Mouse (Mus musculus) forebrain, embryonic 13.5 days (tissue): ENCODE data around the gene Epha1. TPM values are rescaled to one million over a fixed set of nuclear protein-coding genes. Genes with fewer than 3 reads are reported as not detected.
A peak's percentile ranks its signal among the peaks of the same experiment; 100 is the strongest.

Source experiments
- ATAC-seq: fragments of 200-750 bp; cut with Nextera tagmentation; 2 replicates; pipeline ENCODE4 v1.8.0; 2017
- H3K27ac ChIP-seq: fragments of 300-500 bp; sonication (generic); 2 replicates; pipeline ENCODE4 v1.5.1; 2015; ENCODE audit warnings: inconsistent platforms, mild to moderate bottlenecking, moderate library complexity
- H3K27me3 ChIP-seq: fragments of 300-500 bp; sonication (generic); 2 replicates; pipeline ENCODE4 v1.6.1; 2015; ENCODE audit warnings: mild to moderate bottlenecking, inconsistent platforms
- H3K36me3 ChIP-seq: fragments of 300-500 bp; sonication (generic); 2 replicates; pipeline ENCODE4 v1.6.1; 2015; ENCODE audit warnings: mild to moderate bottlenecking, inconsistent platforms; ENCODE audit not compliant: poor library complexity, severe bottlenecking
- H3K4me1 ChIP-seq: fragments of 300-500 bp; sonication (generic); 2 replicates; pipeline ENCODE4 v1.6.1; 2015; ENCODE audit warnings: inconsistent platforms
- H3K4me2 ChIP-seq: fragments of 300-500 bp; sonication (generic); 2 replicates; pipeline ENCODE4 v1.6.1; 2015; ENCODE audit warnings: inconsistent platforms, mild to moderate bottlenecking, moderate library complexity
- H3K4me3 ChIP-seq: fragments of 300-500 bp; sonication (generic); 2 replicates; pipeline ENCODE4 v1.5.1; 2015; ENCODE audit warnings: mild to moderate bottlenecking, inconsistent platforms
- H3K9ac ChIP-seq: fragments of 300-500 bp; sonication (generic); 2 replicates; pipeline ENCODE4 v1.6.1; 2015; ENCODE audit warnings: mild to moderate bottlenecking, inconsistent platforms
- H3K9me3 ChIP-seq: fragments of 300-500 bp; sonication (generic); replicated peaks from 2 replicates; pipeline ENCODE4 v1.6.1; 2016; ENCODE audit warnings: inconsistent platforms
- WGBS: fragments of 180-500 bp; shearing (Covaris S2); methylation state at CpG from one replicate; pipeline ENCODE4 v1.1.7; 2015; 5-methylcytosine and 5-hydroxymethylcytosine counted together
- polyA plus RNA-seq: library from polyadenylated mRNA; unstranded; fragments of >200 nt; fragmentation: Nextera tagmentation; extraction: Ambion mirVana; gene quantifications from 2 replicates; pipeline ENCODE4 v1.2.1, GENCODE M21; 2015

Epha1 gene
- polyA plus RNA-seq, 1 experiment from 2014 or later = 0.28 TPM

DNA sequence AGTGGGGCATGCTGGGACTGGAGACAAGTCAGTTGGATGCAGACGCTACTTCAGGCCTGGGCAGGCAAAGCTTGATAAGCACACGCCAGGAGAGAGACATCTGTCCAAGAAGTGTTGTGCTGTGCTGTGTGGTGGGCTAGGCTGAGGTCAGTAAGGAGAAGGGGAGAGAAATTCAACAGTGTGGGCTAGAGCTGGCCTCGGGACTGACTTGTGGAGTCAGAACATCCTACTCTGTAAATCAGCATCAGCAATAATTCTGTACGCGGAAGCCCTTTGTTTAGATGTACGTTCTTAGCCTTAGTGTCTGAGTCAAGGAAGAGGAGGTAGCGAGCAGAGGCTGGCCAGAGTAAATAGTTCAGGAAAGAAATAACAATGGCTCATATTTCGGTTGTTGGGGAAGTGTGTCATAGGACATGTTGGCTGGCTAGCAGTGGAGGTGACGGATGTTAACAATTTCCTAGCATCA lies 8.9 kb upstream of the Epha1 start:
- no peak for ATAC-seq
- no peak overlapping the region for H3K4me2 ChIP-seq
- no peaks in the 10 kb centered on the region for H3K4me1 ChIP-seq
- no peaks in the 10 kb centered on the region for H3K36me3 ChIP-seq
- 81% methylated on average over 9 of the region's 9 CpGs for WGBS
- no peak overlapping the region for H3K4me3 ChIP-seq
- H3K9ac ChIP-seq = no peak overlapping the region
- no peaks in the 10 kb centered on the region for H3K9me3 ChIP-seq
- no peaks in the 10 kb centered on the region for H3K27me3 ChIP-seq
- H3K27ac ChIP-seq = no peak overlapping the region

DNA sequence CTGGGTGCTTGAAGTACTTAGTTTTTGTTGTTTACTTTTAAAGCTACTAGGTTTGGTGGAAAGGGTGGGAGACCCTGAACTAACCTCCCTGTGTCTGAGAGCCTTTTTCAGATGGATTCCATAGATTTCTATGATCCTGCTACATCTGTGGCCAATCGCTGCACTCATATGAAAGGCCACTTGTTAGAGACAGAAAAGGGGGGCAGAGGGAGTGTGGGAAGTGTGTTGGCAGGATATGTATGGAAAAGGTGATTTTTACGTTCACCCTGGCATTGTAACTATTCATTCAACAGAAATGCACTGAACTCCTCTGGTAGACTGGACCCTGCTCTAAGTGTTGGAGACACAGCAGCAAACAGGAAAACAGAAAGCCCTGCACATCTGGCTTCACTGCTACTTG lies 8.2 kb upstream of the Epha1 start:
- H3K4me2 ChIP-seq = no peak overlapping the region
- H3K36me3 ChIP-seq = no peaks in the 10 kb centered on the region
- WGBS = 20% methylated on average over 2 of the region's 2 CpGs
- no peak overlapping the region for H3K27ac ChIP-seq
- no peak for ATAC-seq
- H3K27me3 ChIP-seq = no peaks in the 10 kb centered on the region
- no peak overlapping the region for H3K9ac ChIP-seq
- H3K9me3 ChIP-seq = no peaks in the 10 kb centered on the region
- no peaks in the 10 kb centered on the region for H3K4me1 ChIP-seq
- no peak overlapping the region for H3K4me3 ChIP-seq

- Histone ChIP-seq H3K4me3 (no peak overlapping the region), H3K9me3 (no peaks in the 10 kb centered on the region), H3K4me2 (peak overlapping the region; percentile 28; the same call in 1 of the 2 replicates), H3K36me3 (no peaks in the 10 kb centered on the region), H3K27ac (no peak overlapping the region), H3K9ac (no peak overlapping the region), H3K27me3 (no peaks in the 10 kb centered on the region), H3K4me1 (no peaks in the 10 kb centered on the region)
- WGBS = under 1% methylated on average over 8 of the region's 8 CpGs
- peak; percentile 65 for ATAC-seq
Observed at GRCm38 (mm10) chr6:42380416-42381144, 7.5 kb upstream of the Epha1 start.

DNA sequence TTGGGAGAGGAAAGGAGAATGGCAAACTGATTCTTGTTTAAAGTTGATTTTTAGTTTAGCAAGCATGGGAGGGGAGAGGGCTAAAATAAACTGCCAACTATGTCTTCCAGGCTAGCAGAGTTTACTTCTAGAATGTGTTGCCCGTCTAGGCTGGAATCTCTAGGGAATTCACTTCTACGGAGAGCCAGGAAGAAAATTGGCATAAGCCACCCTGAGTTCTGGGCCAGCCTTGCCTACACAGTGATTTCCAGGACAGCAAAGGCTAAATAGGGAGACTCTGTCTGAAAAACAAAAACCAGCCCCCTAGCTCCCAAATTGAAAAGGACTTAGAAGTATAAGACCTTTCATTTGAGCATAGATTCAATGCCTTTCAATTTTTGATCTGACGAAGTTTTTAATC lies 6.5 kb upstream of the Epha1 start:
- Histone ChIP-seq H3K4me2 (no peak overlapping the region), H3K9ac (no peak overlapping the region), H3K4me1 (no peaks in the 10 kb centered on the region), H3K27ac (no peak overlapping the region), H3K4me3 (no peak overlapping the region), H3K36me3 (no peaks in the 10 kb centered on the region), H3K27me3 (no peaks in the 10 kb centered on the region), H3K9me3 (no peaks in the 10 kb centered on the region)
- WGBS = 47% methylated on average over 3 of the region's 3 CpGs
- no peak for ATAC-seq

DNA sequence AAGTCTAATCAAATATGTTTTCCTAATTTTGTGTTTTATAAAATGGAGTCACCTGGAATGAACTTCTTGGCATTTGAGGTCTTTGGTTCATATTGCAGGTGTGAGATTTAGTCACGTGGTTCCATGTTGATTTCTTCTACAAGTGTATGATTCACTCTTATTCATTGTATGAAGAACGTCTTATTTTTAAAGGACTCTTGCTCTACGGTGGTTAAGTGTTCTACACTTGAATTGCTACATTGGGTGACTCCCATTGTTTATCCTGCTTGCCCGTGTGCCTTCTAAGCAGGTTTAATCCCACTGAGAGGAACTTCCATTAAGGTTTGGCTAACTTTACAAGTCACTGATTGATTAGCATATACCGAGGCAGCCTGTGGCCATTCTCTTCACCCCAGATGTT lies 4.2 kb upstream of the Epha1 start:
- Histone ChIP-seq H3K9ac (no peak overlapping the region), H3K27ac (no peak overlapping the region), H3K4me3 (no peak overlapping the region), H3K4me2 (no peak overlapping the region), H3K9me3 (no peaks in the 10 kb centered on the region), H3K36me3 (no peaks in the 10 kb centered on the region), H3K4me1 (peaks cover 14% of the 10 kb centered on the region), H3K27me3 (peaks cover 9% of the 10 kb centered on the region; the same call in 1 of the 2 replicates)
- ATAC-seq = no peak
- 68% methylated on average over 5 of the region's 5 CpGs for WGBS

GRCm38 (mm10) chr6:42376504-42377019 lies 3.5 kb upstream of the Epha1 start:
- 83% methylated on average over 6 of the region's 6 CpGs for WGBS
- no peak overlapping the region for H3K4me3 ChIP-seq
- peaks cover 14% of the 10 kb centered on the region for H3K4me1 ChIP-seq
- peaks cover 15% of the 10 kb centered on the region; the same call in 1 of the 2 replicates for H3K27me3 ChIP-seq
- no peak overlapping the region for H3K4me2 ChIP-seq
- no peak for ATAC-seq
- no peak overlapping the region for H3K9ac ChIP-seq
- H3K27ac ChIP-seq = no peak overlapping the region
- H3K36me3 ChIP-seq = no peaks in the 10 kb centered on the region
- H3K9me3 ChIP-seq = no peaks in the 10 kb centered on the region

- Histone ChIP-seq H3K27me3 (peaks cover 15% of the 10 kb centered on the region; the same call in 1 of the 2 replicates), H3K27ac (no peak overlapping the region), H3K9ac (no peak overlapping the region), H3K4me3 (no peak overlapping the region), H3K4me1 (peaks cover 14% of the 10 kb centered on the region), H3K9me3 (no peaks in the 10 kb centered on the region), H3K36me3 (no peaks in the 10 kb centered on the region), H3K4me2 (no peak overlapping the region)
- ATAC-seq = no peak
- 55% methylated on average over 4 of the region's 4 CpGs for WGBS
Observed at GRCm38 (mm10) chr6:42376016-42376415, 2.9 kb upstream of the Epha1 start.

DNA sequence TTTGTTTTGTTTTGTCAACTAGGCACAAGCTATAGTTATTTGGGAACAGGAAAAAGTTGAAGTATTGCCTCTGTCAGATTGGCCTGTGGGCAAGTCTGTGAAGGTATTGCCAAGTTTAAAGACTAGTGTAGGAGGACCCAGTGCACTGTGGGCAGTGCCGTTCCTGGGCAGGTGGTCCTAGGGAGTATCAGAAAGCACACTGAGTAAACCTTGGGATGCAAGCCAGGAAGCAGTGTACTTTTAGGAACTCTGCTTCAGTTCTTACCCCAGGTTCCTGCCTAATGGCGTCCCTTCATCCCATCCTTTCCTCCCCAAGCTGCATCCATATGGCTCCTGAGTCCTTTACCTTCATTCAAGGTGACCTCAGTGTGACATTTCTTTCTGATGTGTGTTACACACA lies 2.1 kb upstream of the Epha1 start:
- H3K9ac ChIP-seq = no peak overlapping the region
- H3K9me3 ChIP-seq = no peaks in the 10 kb centered on the region
- H3K4me3 ChIP-seq = no peak overlapping the region
- 77% methylated on average over 2 of the region's 2 CpGs for WGBS
- peaks cover 15% of the 10 kb centered on the region for H3K4me1 ChIP-seq
- peaks cover 15% of the 10 kb centered on the region; the same call in 1 of the 2 replicates for H3K27me3 ChIP-seq
- H3K27ac ChIP-seq = no peak overlapping the region
- H3K36me3 ChIP-seq = no peaks in the 10 kb centered on the region
- H3K4me2 ChIP-seq = no peak overlapping the region
- ATAC-seq = no peak

DNA sequence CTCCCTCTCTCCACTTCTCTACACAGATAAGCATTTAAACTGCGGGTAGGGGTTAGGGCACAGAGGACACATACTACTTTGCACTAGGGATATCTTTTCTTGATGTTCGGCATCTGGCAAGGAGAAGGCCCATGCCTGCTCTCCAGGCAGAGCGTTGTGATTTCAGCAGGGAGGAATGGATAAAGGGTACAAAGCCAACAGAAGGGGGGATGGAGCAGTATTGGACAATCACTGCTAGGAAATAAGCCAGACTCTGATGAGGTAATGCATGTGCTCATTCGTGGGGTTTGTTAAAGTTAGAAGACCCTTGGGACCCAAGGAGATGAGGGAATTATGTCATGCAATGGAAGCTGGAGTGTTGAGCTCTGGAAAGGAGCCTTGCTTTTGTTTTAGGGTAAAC lies 1.6 kb upstream of the Epha1 start:
- WGBS = 83% methylated on average over 4 of the region's 4 CpGs
- H3K27ac ChIP-seq = no peak overlapping the region
- peaks cover 19% of the 10 kb centered on the region for H3K4me1 ChIP-seq
- H3K4me2 ChIP-seq = no peak overlapping the region
- no peaks in the 10 kb centered on the region for H3K9me3 ChIP-seq
- H3K9ac ChIP-seq = no peak overlapping the region
- no peak overlapping the region for H3K4me3 ChIP-seq
- no peaks in the 10 kb centered on the region for H3K36me3 ChIP-seq
- ATAC-seq = no peak
- H3K27me3 ChIP-seq = peaks cover 15% of the 10 kb centered on the region; the same call in 1 of the 2 replicates

DNA sequence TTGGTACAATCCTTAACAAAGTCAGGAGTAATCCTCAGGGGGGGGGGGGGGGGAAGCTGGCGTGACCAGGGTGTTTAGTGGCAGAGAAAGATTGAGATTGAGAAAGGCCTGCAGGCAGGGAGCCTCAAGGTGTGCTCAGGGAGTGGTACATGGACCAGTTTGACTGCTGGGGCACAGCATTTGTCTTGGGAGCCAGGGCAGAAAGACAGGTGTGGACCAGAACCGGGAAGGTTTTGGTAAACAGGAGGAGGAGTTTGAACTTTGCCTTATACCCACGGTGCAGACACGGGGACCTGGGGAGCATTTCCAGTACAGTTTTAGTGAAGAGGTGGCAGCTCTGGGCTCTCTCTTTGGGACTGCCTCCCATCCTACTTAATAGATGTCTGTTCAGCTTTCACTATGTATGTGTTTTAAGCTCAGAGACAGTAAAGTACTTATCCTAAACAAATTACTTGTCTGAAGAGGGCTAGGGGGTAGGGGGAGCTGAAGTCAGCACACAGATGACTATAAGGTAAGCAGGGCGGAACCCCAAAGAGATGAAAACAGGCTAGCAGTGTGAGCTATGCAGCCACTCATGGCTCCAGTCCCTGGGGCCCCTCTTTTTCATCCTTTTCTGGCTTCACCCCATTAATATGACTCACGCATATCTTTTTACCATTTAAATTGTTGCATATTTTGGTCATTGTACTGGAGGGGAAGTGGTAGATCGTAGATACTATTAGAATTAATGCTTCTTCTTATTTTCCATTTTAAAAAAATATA lies 782 bp upstream of the Epha1 start:
- H3K9me3 ChIP-seq = no peaks in the 10 kb centered on the region
- WGBS = 42% methylated on average over 7 of the region's 7 CpGs
- peak overlapping the region; percentile 47 for H3K4me3 ChIP-seq
- peak; percentile 22; the same call in 1 of the 2 replicates for ATAC-seq
- H3K9ac ChIP-seq = peak overlapping the region; percentile 55; the same call in 1 of the 2 replicates
- peaks cover 15% of the 10 kb centered on the region; the same call in 1 of the 2 replicates for H3K27me3 ChIP-seq
- H3K36me3 ChIP-seq = no peaks in the 10 kb centered on the region
- H3K4me1 ChIP-seq = peaks cover 21% of the 10 kb centered on the region
- peak overlapping the region; percentile 89 for H3K4me2 ChIP-seq
- no peak overlapping the region for H3K27ac ChIP-seq

DNA sequence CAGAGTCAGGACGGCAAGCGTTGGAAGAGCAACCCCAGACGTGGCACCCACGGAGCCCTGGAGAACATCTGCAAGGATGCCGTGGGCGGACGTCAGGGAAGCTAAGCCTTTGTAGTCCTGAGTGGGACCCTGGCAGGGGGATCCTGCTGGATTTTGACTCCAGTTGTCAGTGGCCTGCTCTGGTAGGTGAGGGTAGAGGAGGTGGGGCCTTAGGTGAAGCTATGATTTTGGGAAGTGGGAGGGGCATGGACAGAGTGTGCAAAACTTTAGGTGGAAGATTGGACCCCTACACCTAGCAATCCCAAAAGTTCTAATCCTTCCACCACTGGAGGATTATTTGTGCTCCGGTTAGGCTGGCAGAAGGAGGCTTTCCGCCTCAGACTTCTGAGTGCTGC lies 650 bp downstream of the Epha1 start:
- H3K27me3 ChIP-seq = peaks cover 15% of the 10 kb centered on the region; the same call in 1 of the 2 replicates
- H3K4me1 ChIP-seq = peaks cover 21% of the 10 kb centered on the region

DNA sequence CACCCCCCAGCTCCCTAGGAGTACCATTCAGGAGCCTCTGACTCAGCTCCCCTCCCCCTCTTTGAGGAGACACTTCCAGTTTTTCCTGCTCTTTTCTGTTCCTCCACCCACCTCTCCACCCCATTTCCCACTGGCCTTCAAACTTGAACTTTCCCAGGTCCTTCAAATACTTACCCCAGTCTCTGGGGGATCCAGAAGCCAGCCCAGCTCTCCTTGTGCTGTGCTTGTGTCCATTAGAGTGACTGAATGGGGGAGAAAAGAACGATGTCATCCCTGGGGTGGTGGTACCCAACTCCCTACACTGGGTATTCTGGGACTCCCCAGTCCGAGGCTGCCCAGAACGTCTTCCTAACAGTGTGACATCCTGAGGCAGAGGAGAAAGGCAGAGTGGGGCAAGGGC lies 1.1 kb downstream of the Epha1 start:
- Histone ChIP-seq H3K36me3 (no peaks in the 10 kb centered on the region), H3K4me2 (no peak overlapping the region), H3K27me3 (peaks cover 15% of the 10 kb centered on the region; the same call in 1 of the 2 replicates), H3K9ac (no peak overlapping the region), H3K4me3 (no peak overlapping the region), H3K4me1 (peaks cover 21% of the 10 kb centered on the region), H3K27ac (no peak overlapping the region), H3K9me3 (no peaks in the 10 kb centered on the region)
- WGBS = 22% methylated on average over 3 of the region's 3 CpGs
- ATAC-seq = no peak

More for the DNA sequence above, 650 bp downstream of the Epha1 start:
- 0 out of 2 replicates have a peak, but pooled peaks have one; percentile 6 for ATAC-seq
- no peaks in the 10 kb centered on the region for H3K36me3 ChIP-seq
- H3K9ac ChIP-seq = no peak overlapping the region
- H3K4me3 ChIP-seq = no peak overlapping the region
- WGBS = 16% methylated on average over 9 of the region's 9 CpGs
- H3K4me2 ChIP-seq = peak overlapping the region; percentile 89
- H3K9me3 ChIP-seq = no peaks in the 10 kb centered on the region
- H3K27ac ChIP-seq = no peak overlapping the region
